Mouse (Mus musculus) spleen, adult 2 months (tissue): ENCODE measurements around the gene Oas3. TPM values are rescaled to one million over a fixed set of nuclear protein-coding genes. Genes with fewer than 3 reads are reported as not detected.

Experiments
- DNase-seq, 2 experiments: peaks; one replicate each; pipeline versions ENCODE4 v3.0.0 to v3.0.0-alpha.2; 2012 to 2021; ENCODE audit warnings: low spot score in 2 of 2, low read depth in 1 of 2
- H3K27ac ChIP-seq: fragments of 200-500 bp; 2 replicates; pipeline ENCODE4 v1.5.1; 2012; ENCODE audit warnings: low read length, inconsistent platforms; ENCODE audit not compliant: insufficient read depth
- H3K27me3 ChIP-seq: fragments of 200-500 bp; 2 replicates; pipeline ENCODE4 v1.6.1; 2012; ENCODE audit warnings: mild to moderate bottlenecking, moderate library complexity, low read length, inconsistent platforms; ENCODE audit not compliant: control insufficient read depth, insufficient read depth
- H3K36me3 ChIP-seq: fragments of 200-500 bp; 2 replicates; pipeline ENCODE4 v1.6.1; 2012; ENCODE audit warnings: mild to moderate bottlenecking, low read length, inconsistent platforms; ENCODE audit not compliant: control insufficient read depth, insufficient read depth
- H3K4me1 ChIP-seq: fragments of 200-500 bp; 2 replicates; pipeline ENCODE4 v1.6.1; 2011; ENCODE audit warnings: inconsistent platforms; ENCODE audit not compliant: control insufficient read depth, insufficient read depth, insufficient read length
- H3K4me3 ChIP-seq: fragments of 200-500 bp; 2 replicates; pipeline ENCODE4 v1.5.1; 2011; ENCODE audit warnings: mild to moderate bottlenecking, inconsistent platforms; ENCODE audit not compliant: insufficient read depth, insufficient read length; ENCODE audit errors: extremely low read depth
- CTCF ChIP-seq: fragments of 200-500 bp; IDR thresholded peaks from 2 replicates; pipeline ENCODE4 v1.5.1; 2011; ENCODE audit warnings: mild to moderate bottlenecking, inconsistent platforms; ENCODE audit not compliant: insufficient read depth, insufficient read length, insufficient replicate concordance; ENCODE audit errors: extremely low read depth
- POLR2A ChIP-seq: fragments of 200-500 bp; IDR thresholded peaks from 2 replicates; pipeline ENCODE4 v1.6.1; 2011; ENCODE audit warnings: low read depth, low read length, inconsistent platforms
- WGBS: fragments of 180-500 bp; shearing (Covaris S2); methylation state at CpG from one replicate; pipeline ENCODE4 v1.1.7; 2018; 5-methylcytosine and 5-hydroxymethylcytosine counted together
- polyA plus RNA-seq: library from polyadenylated mRNA; depleted of rRNA; stranded (reverse); fragments of >200 nt; gene quantifications from 2 replicates; pipeline ENCODE4 v1.2.3, GENCODE M21; 2012; rRNA removed

Gene Oas3
- 15.2 and 16.3 TPM in 2 replicates for polyA plus RNA-seq

GRCm38 (mm10) chr5:120777478-120777877, at the start of gene Oas3:
Oas3 (minus strand) TSS chr5:120777661.
- Histone ChIP-seq H3K4me3 (peak within 1 kb of the TSS; percentile 56), H3K4me1 (peaks cover 28% of the 10 kb centered on the region; the same call in 1 of the 2 replicates), H3K27ac (peak within 1 kb of the TSS; percentile 41; the same call in 1 of the 2 replicates), H3K27me3 (no peaks in the 10 kb centered on the region), H3K36me3 (no peaks in the 10 kb centered on the region)
- WGBS, result 7% methylated on average over 9 of the region's 9 CpGs
- DNase-seq, result no peak
- TF ChIP-seq POLR2A (no peak), CTCF (no peak)

GRCm38 (mm10) chr5:120818999-120819398, 41.5 kb upstream of the Oas3 start:
- TF ChIP-seq CTCF (no peak), POLR2A (no peak)
- H3K4me3 ChIP-seq, result no peak overlapping the region
- H3K4me1 ChIP-seq, result no peaks in the 10 kb centered on the region
- no peak overlapping the region for H3K27ac ChIP-seq
- DNase-seq, result no peak
- no peaks in the 10 kb centered on the region for H3K27me3 ChIP-seq
- peaks cover 18% of the 10 kb centered on the region for H3K36me3 ChIP-seq

GRCm38 (mm10) chr5:120815949-120816348, 38.5 kb upstream of the Oas3 start:
- H3K27me3 ChIP-seq, result no peaks in the 10 kb centered on the region
- WGBS, result 75% methylated on average over 3 of the region's 3 CpGs
- peaks cover 7% of the 10 kb centered on the region; the same call in 1 of the 2 replicates for H3K4me1 ChIP-seq
- no peak for TF ChIP-seq POLR2A
- peak; percentile 37; the same call in 1 of the 2 replicates for TF ChIP-seq CTCF
- H3K36me3 ChIP-seq, result peaks cover 14% of the 10 kb centered on the region
- no peak overlapping the region for H3K4me3 ChIP-seq
- H3K27ac ChIP-seq, result no peak overlapping the region
- DNase-seq, result peak in 1 of 2 experiments; percentile 43

GRCm38 (mm10) chr5:120813023-120813422, 35.6 kb upstream of the Oas3 start:
- WGBS, result 48% methylated on average over 6 of the region's 6 CpGs
- Histone ChIP-seq H3K27ac (peak overlapping the region; percentile 56), H3K4me1 (peaks cover 7% of the 10 kb centered on the region; the same call in 1 of the 2 replicates), H3K36me3 (peaks cover 10% of the 10 kb centered on the region), H3K4me3 (peak overlapping the region; percentile 90), H3K27me3 (no peaks in the 10 kb centered on the region)
- no peak for TF ChIP-seq CTCF
- no peak for TF ChIP-seq POLR2A
- DNase-seq, result no peak

- H3K4me1 ChIP-seq, result peaks cover 7% of the 10 kb centered on the region; the same call in 1 of the 2 replicates
- peak; percentile 51 for TF ChIP-seq POLR2A
- TF ChIP-seq CTCF, result no peak
- H3K27me3 ChIP-seq, result no peaks in the 10 kb centered on the region
- peak within 1 kb of the TSS; percentile 90 for H3K4me3 ChIP-seq
- 3% methylated on average over 18 of the region's 18 CpGs for WGBS
- H3K27ac ChIP-seq, result peak within 1 kb of the TSS; percentile 56
- DNase-seq, result peak; percentile 71 to 83
- peaks cover 5% of the 10 kb centered on the region for H3K36me3 ChIP-seq
Observed at GRCm38 (mm10) chr5:120811951-120812819, 34.7 kb upstream of the Oas3 start, which contains the start of gene Oas1c. Oas1c (minus strand) TSS chr5:120812514.

GRCm38 (mm10) chr5:120809171-120809570, 31.7 kb upstream of the Oas3 start:
- no peak overlapping the region for H3K27ac ChIP-seq
- TF ChIP-seq POLR2A (no peak), CTCF (no peak)
- WGBS, result 71% methylated on average over 6 of the region's 6 CpGs

GRCm38 (mm10) chr5:120806458-120806857, 29.0 kb upstream of the Oas3 start:
- peak; percentile 49 to 56 for DNase-seq
- TF ChIP-seq CTCF (peak; percentile 50; the same call in 1 of the 2 replicates), POLR2A (no peak)
- Histone ChIP-seq H3K4me1 (no peaks in the 10 kb centered on the region), H3K27me3 (no peaks in the 10 kb centered on the region), H3K4me3 (no peak overlapping the region), H3K36me3 (peaks cover 6% of the 10 kb centered on the region), H3K27ac (no peak overlapping the region)
- 100% methylated on average over 1 of the region's 1 CpGs for WGBS

More at GRCm38 (mm10) chr5:120809171-120809570, 31.7 kb upstream of the Oas3 start:
- no peaks in the 10 kb centered on the region for H3K27me3 ChIP-seq
- DNase-seq, result no peak
- peaks cover 7% of the 10 kb centered on the region; the same call in 1 of the 2 replicates for H3K4me1 ChIP-seq
- H3K4me3 ChIP-seq, result no peak overlapping the region
- H3K36me3 ChIP-seq, result peaks cover 3% of the 10 kb centered on the region; the same call in 1 of the 2 replicates
